Mouse (Mus musculus) heart, embryonic 11.5 days (tissue): ENCODE results near the gene Nav2. TPM values are rescaled to one million over a fixed set of nuclear protein-coding genes. Genes with fewer than 3 reads are reported as not detected.

ENCODE experiments used
- ATAC-seq: fragments of 200-750 bp; cut with Nextera tagmentation; replicated peaks from 2 replicates; pipeline ENCODE4 v1.8.0; 2017; ENCODE audit warnings: moderate library complexity; ENCODE audit not compliant: insufficient number of reproducible peaks, low FRiP score, low TSS enrichment
- H3K27ac ChIP-seq: fragments of 300-500 bp; sonication (generic); 2 replicates; pipeline ENCODE4 v1.5.1; 2014; ENCODE audit warnings: mild to moderate bottlenecking, low read depth, low read length
- H3K27me3 ChIP-seq: fragments of 300-500 bp; sonication (generic); 2 replicates; pipeline ENCODE4 v1.6.1; 2014; ENCODE audit warnings: mild to moderate bottlenecking, low read length, mixed read lengths; ENCODE audit not compliant: control insufficient read depth, insufficient read depth
- H3K36me3 ChIP-seq: fragments of 300-500 bp; sonication (generic); 2 replicates; pipeline ENCODE4 v1.6.1; 2014; ENCODE audit warnings: mild to moderate bottlenecking, low read length, moderate library complexity, mixed read lengths; ENCODE audit not compliant: control insufficient read depth, insufficient read depth
- H3K4me1 ChIP-seq: fragments of 300-500 bp; sonication (generic); 2 replicates; pipeline ENCODE4 v1.6.1; 2014; ENCODE audit warnings: low read length; ENCODE audit not compliant: control insufficient read depth, insufficient read depth
- H3K4me2 ChIP-seq: fragments of 300-500 bp; sonication (generic); 2 replicates; pipeline ENCODE4 v1.6.1; 2014; ENCODE audit warnings: mild to moderate bottlenecking, moderate library complexity
- H3K4me3 ChIP-seq: fragments of 300-500 bp; sonication (generic); 2 replicates; pipeline ENCODE4 v1.5.1; 2014; ENCODE audit warnings: low read depth, low read length
- H3K9ac ChIP-seq: fragments of 300-500 bp; sonication (generic); 2 replicates; pipeline ENCODE4 v1.6.1; 2014; ENCODE audit warnings: mild to moderate bottlenecking, low read depth, low read length, moderate library complexity
- H3K9me3 ChIP-seq: fragments of 300-500 bp; sonication (generic); replicated peaks from 2 replicates; pipeline ENCODE4 v1.6.1; 2016; ENCODE audit warnings: low read length; ENCODE audit not compliant: control insufficient read depth
- WGBS: fragments of 180-500 bp; shearing (Covaris S2); extraction: QIAGEN DNeasy Blood & Tissue Kit; methylation state at CpG from one replicate; pipeline ENCODE4 v1.1.7; 2014; ENCODE audit not compliant: insufficient replicate concordance; 5-methylcytosine and 5-hydroxymethylcytosine counted together
- polyA plus RNA-seq: library from polyadenylated mRNA; unstranded; fragments of >200 nt; fragmentation: Nextera tagmentation; extraction: Ambion mirVana; gene quantifications from 2 replicates; pipeline ENCODE4 v1.2.1, GENCODE M21; 2014

The Nav2 gene
- polyA plus RNA-seq, 1 experiment from 2014 or later: 32.2 TPM

- 36% methylated on average over 12 of the region's 12 CpGs for WGBS
- Histone ChIP-seq H3K4me2 (no peak overlapping the region), H3K27ac (peak overlapping the region; percentile 73), H3K9me3 (no peaks in the 10 kb centered on the region), H3K4me1 (peaks cover 24% of the 10 kb centered on the region), H3K27me3 (no peaks in the 10 kb centered on the region), H3K4me3 (no peak overlapping the region), H3K9ac (no peak overlapping the region), H3K36me3 (no peaks in the 10 kb centered on the region)
- peak; percentile 49 for ATAC-seq
Measured at GRCm38 (mm10) chr7:49158641-49159381, 250.3 kb downstream of the Nav2 start.

- peak overlapping the region; percentile 73 for H3K27ac ChIP-seq
- no peak for ATAC-seq
Measured at GRCm38 (mm10) chr7:49159646-49160555, 251.4 kb downstream of the Nav2 start.

GRCm38 (mm10) chr7:49162079-49162478, 253.6 kb downstream of the Nav2 start:
- WGBS: 28% methylated on average over 9 of the region's 9 CpGs
- Histone ChIP-seq H3K27ac (peak overlapping the region; percentile 41; the same call in 1 of the 2 replicates), H3K9ac (no peak overlapping the region), H3K4me1 (peaks cover 24% of the 10 kb centered on the region), H3K9me3 (no peaks in the 10 kb centered on the region), H3K27me3 (0 out of 2 replicates have a peak, but pooled peaks cover 3% of the 10 kb centered on the region), H3K36me3 (no peaks in the 10 kb centered on the region), H3K4me2 (no peak overlapping the region), H3K4me3 (no peak overlapping the region)
- no peak for ATAC-seq

More at GRCm38 (mm10) chr7:49159646-49160555, 251.4 kb downstream of the Nav2 start:
- WGBS: 78% methylated on average over 18 of the region's 18 CpGs
- no peaks in the 10 kb centered on the region for H3K9me3 ChIP-seq
- H3K9ac ChIP-seq: no peak overlapping the region
- H3K4me3 ChIP-seq: no peak overlapping the region
- H3K4me2 ChIP-seq: no peak overlapping the region
- H3K36me3 ChIP-seq: no peaks in the 10 kb centered on the region
- H3K27me3 ChIP-seq: no peaks in the 10 kb centered on the region
- H3K4me1 ChIP-seq: peaks cover 24% of the 10 kb centered on the region

- H3K4me2 ChIP-seq: no peak overlapping the region
- no peak overlapping the region for H3K27ac ChIP-seq
- H3K4me3 ChIP-seq: no peak overlapping the region
- H3K27me3 ChIP-seq: 0 out of 2 replicates have a peak, but pooled peaks cover 3% of the 10 kb centered on the region
- 71% methylated on average over 11 of the region's 11 CpGs for WGBS
- peaks cover 22% of the 10 kb centered on the region for H3K4me1 ChIP-seq
- H3K9me3 ChIP-seq: no peaks in the 10 kb centered on the region
- no peak overlapping the region for H3K9ac ChIP-seq
- ATAC-seq: no peak
- H3K36me3 ChIP-seq: no peaks in the 10 kb centered on the region
Measured at GRCm38 (mm10) chr7:49163789-49164188, 255.3 kb downstream of the Nav2 start.

- Histone ChIP-seq H3K27ac (no peak overlapping the region), H3K9ac (no peak overlapping the region), H3K36me3 (no peaks in the 10 kb centered on the region), H3K4me1 (peaks cover 11% of the 10 kb centered on the region), H3K9me3 (no peaks in the 10 kb centered on the region), H3K27me3 (0 out of 2 replicates have a peak, but pooled peaks cover 3% of the 10 kb centered on the region), H3K4me3 (no peak overlapping the region), H3K4me2 (no peak overlapping the region)
- WGBS: 85% methylated on average over 8 of the region's 8 CpGs
- ATAC-seq: no peak
Measured at GRCm38 (mm10) chr7:49164868-49165267, 256.4 kb downstream of the Nav2 start.

GRCm38 (mm10) chr7:49172926-49173325, 264.4 kb downstream of the Nav2 start:
- Histone ChIP-seq H3K4me2 (no peak overlapping the region), H3K27me3 (no peaks in the 10 kb centered on the region), H3K36me3 (no peaks in the 10 kb centered on the region), H3K9me3 (no peaks in the 10 kb centered on the region), H3K4me1 (peaks cover 11% of the 10 kb centered on the region; the same call in 1 of the 2 replicates), H3K27ac (no peak overlapping the region), H3K4me3 (no peak overlapping the region), H3K9ac (no peak overlapping the region)
- WGBS: 65% methylated on average over 3 of the region's 3 CpGs
- ATAC-seq: no peak

GRCm38 (mm10) chr7:49175784-49176409, 267.4 kb downstream of the Nav2 start:
- Histone ChIP-seq H3K27me3 (no peaks in the 10 kb centered on the region), H3K9me3 (no peaks in the 10 kb centered on the region), H3K36me3 (no peaks in the 10 kb centered on the region), H3K4me1 (peaks cover 24% of the 10 kb centered on the region), H3K27ac (no peak overlapping the region), H3K4me3 (no peak overlapping the region), H3K4me2 (no peak overlapping the region), H3K9ac (no peak overlapping the region)
- 71% methylated on average over 9 of the region's 9 CpGs for WGBS
- ATAC-seq: no peak

- Histone ChIP-seq H3K9ac (no peak overlapping the region), H3K4me1 (peaks cover 30% of the 10 kb centered on the region), H3K9me3 (no peaks in the 10 kb centered on the region), H3K36me3 (no peaks in the 10 kb centered on the region), H3K4me3 (no peak overlapping the region), H3K4me2 (no peak overlapping the region), H3K27me3 (no peaks in the 10 kb centered on the region), H3K27ac (no peak overlapping the region)
- ATAC-seq: 0 out of 2 replicates have a peak, but pooled peaks have one; percentile 11
- WGBS: 77% methylated on average over 21 of the region's 21 CpGs
Measured at GRCm38 (mm10) chr7:49176590-49177201, 268.2 kb downstream of the Nav2 start.
